ENCODE assay signal across 17 mouse cellular contexts in genomic region chr6:91646822-91647221, GRCm38 (mm10). TPM values are rescaled to one million over a fixed set of nuclear protein-coding genes. Genes with fewer than 3 reads are reported as not detected.
DNase-seq lines count a peak whose midpoint lies in the region; ATAC-seq and TF ChIP-seq lines count a peak whose summit lies in the region.
"Had no signal": no experiment of that assay in that cellular context is flagged by ENCODE, and none has a peak within 500 bp of the region (broad histone marks: within the 10 kb centered on the region; RNA-seq: fewer than 3 reads in every experiment).

No protein-coding gene starts in this region.

- 0 out of 2 replicates have a peak overlapping the region, but pooled peaks have one; percentile 32 for H3K27ac ChIP-seq in heart, embryonic 11.5 days (ENCODE audit: low read depth, low read length)
- H3K27ac ChIP-seq in kidney, embryonic 16.5 days (ENCODE audit: low read length), result no peak overlapping the region
- H3K27ac ChIP-seq in embryonic facial prominence, embryonic 13.5 days, result peak overlapping the region; percentile 75
- H3K27ac ChIP-seq in kidney, postnatal 0 days, result no peak overlapping the region
- H3K27ac ChIP-seq: neural tube, embryonic 15.5 days had no signal

- no peaks in the 10 kb centered on the region for H3K36me3 ChIP-seq in heart, embryonic 11.5 days (ENCODE audit: control insufficient read depth, insufficient read depth, low read length)
- no peaks in the 10 kb centered on the region for H3K36me3 ChIP-seq in kidney, embryonic 16.5 days (ENCODE audit: insufficient read depth, low read length)
- H3K36me3 ChIP-seq in embryonic facial prominence, embryonic 13.5 days, result no peaks in the 10 kb centered on the region
- no peaks in the 10 kb centered on the region for H3K36me3 ChIP-seq in kidney, postnatal 0 days (ENCODE audit: insufficient read depth, low read length)
- H3K36me3 ChIP-seq: midbrain, embryonic 10.5 days; neural tube, embryonic 15.5 days had no signal

- DNase-seq in heart, postnatal 4 days, result no peak
- peak; percentile 55 for DNase-seq in kidney, adult 11 months
- no peak for DNase-seq in kidney, postnatal 0 days (ENCODE audit: low spot score)
- DNase-seq in retina, embryonic 14.5 days (ENCODE audit: low spot score), result no peak
- DNase-seq: adrenal gland, postnatal 36 days; layer of hippocampus, postnatal 36 days; lung, adult 2 months; retina, postnatal 1 day; thymus, postnatal 36 days had no signal

- H3K4me1 ChIP-seq in heart, embryonic 11.5 days (ENCODE audit: control insufficient read depth, insufficient read depth, low read length), result peaks cover 16% of the 10 kb centered on the region
- H3K4me1 ChIP-seq in kidney, embryonic 16.5 days (ENCODE audit: insufficient read depth, low read length), result peaks cover 12% of the 10 kb centered on the region
- H3K4me1 ChIP-seq in embryonic facial prominence, embryonic 13.5 days, result peaks cover 53% of the 10 kb centered on the region
- H3K4me1 ChIP-seq in kidney, postnatal 0 days (replicated peaks; ENCODE audit: insufficient read depth, low read length), result peaks cover 6% of the 10 kb centered on the region
- H3K4me1 ChIP-seq: neural tube, embryonic 15.5 days had no signal

- no peak overlapping the region for H3K4me3 ChIP-seq in heart, embryonic 11.5 days (ENCODE audit: low read depth, low read length)
- no peak overlapping the region for H3K4me3 ChIP-seq in kidney, embryonic 16.5 days (ENCODE audit: low read length)
- no peak overlapping the region for H3K4me3 ChIP-seq in embryonic facial prominence, embryonic 13.5 days
- no peak overlapping the region for H3K4me3 ChIP-seq in kidney, postnatal 0 days (replicated peaks; ENCODE audit: low read depth, low read length)
- H3K4me3 ChIP-seq: erythroblast, embryonic 14.5 days; midbrain, embryonic 10.5 days; neural tube, embryonic 15.5 days had no signal

- TF ChIP-seq CTCF in kidney, postnatal 0 days (IDR thresholded peaks at IDR 0.05; ENCODE audit: low read depth), result no peak

- H3K9me3 ChIP-seq in heart, embryonic 11.5 days (replicated peaks; ENCODE audit: control insufficient read depth, low read length), result no peaks in the 10 kb centered on the region
- no peaks in the 10 kb centered on the region for H3K9me3 ChIP-seq in kidney, embryonic 16.5 days (ENCODE audit: low read length)
- no peaks in the 10 kb centered on the region for H3K9me3 ChIP-seq in embryonic facial prominence, embryonic 13.5 days
- no peaks in the 10 kb centered on the region for H3K9me3 ChIP-seq in kidney, postnatal 0 days (replicated peaks; ENCODE audit: low read length)
- H3K9me3 ChIP-seq: midbrain, embryonic 10.5 days; neural tube, embryonic 15.5 days had no signal

- H3K4me2 ChIP-seq in heart, embryonic 11.5 days, result no peak overlapping the region
- no peak overlapping the region for H3K4me2 ChIP-seq in kidney, embryonic 16.5 days (replicated peaks; ENCODE audit: low read depth, low read length)
- no peak overlapping the region for H3K4me2 ChIP-seq in embryonic facial prominence, embryonic 13.5 days
- H3K4me2 ChIP-seq in kidney, postnatal 0 days (ENCODE audit: low read length), result no peak overlapping the region
- H3K4me2 ChIP-seq: liver, embryonic 11.5 days; neural tube, embryonic 15.5 days had no signal

- ATAC-seq in heart, embryonic 11.5 days (replicated peaks; ENCODE audit: insufficient number of reproducible peaks, low FRiP score, low TSS enrichment), result no peak
- ATAC-seq in kidney, embryonic 16.5 days (ENCODE audit: low FRiP score, low TSS enrichment), result no peak
- no peak for ATAC-seq in embryonic facial prominence, embryonic 13.5 days (ENCODE audit: insufficient number of reproducible peaks, insufficient read depth, low FRiP score, low TSS enrichment, low read depth)
- peak; percentile 30; the same call in 1 of the 2 replicates for ATAC-seq in kidney, postnatal 0 days (replicated peaks; ENCODE audit: low FRiP score, low read depth)
- ATAC-seq in monocyte, adult 5-6 weeks (replicated peaks; ENCODE audit: insufficient number of reproducible peaks, low FRiP score, low TSS enrichment, poor library complexity, severe bottlenecking), result no peak

- H3K9ac ChIP-seq in heart, embryonic 11.5 days (ENCODE audit: low read depth, low read length), result no peak overlapping the region
- H3K9ac ChIP-seq in kidney, embryonic 16.5 days (replicated peaks; ENCODE audit: low read length), result no peak overlapping the region
- no peak overlapping the region for H3K9ac ChIP-seq in embryonic facial prominence, embryonic 13.5 days
- no peak overlapping the region for H3K9ac ChIP-seq in kidney, postnatal 0 days (ENCODE audit: low read depth, low read length)
- H3K9ac ChIP-seq: neural tube, embryonic 15.5 days had no signal

- H3K27me3 ChIP-seq in heart, embryonic 11.5 days (ENCODE audit: control insufficient read depth, insufficient read depth, low read length), result 0 out of 2 replicates have a peak, but pooled peaks cover 11% of the 10 kb centered on the region
- no peaks in the 10 kb centered on the region for H3K27me3 ChIP-seq in kidney, embryonic 16.5 days (ENCODE audit: insufficient read depth, low read length)
- H3K27me3 ChIP-seq in embryonic facial prominence, embryonic 13.5 days, result no peaks in the 10 kb centered on the region
- H3K27me3 ChIP-seq in kidney, postnatal 0 days (ENCODE audit: insufficient read depth, low read length), result no peaks in the 10 kb centered on the region
- H3K27me3 ChIP-seq: neural tube, embryonic 15.5 days had no signal

- WGBS in heart, embryonic 11.5 days (ENCODE audit: insufficient replicate concordance), result 51% methylated on average over 4 of the region's 4 CpGs
- WGBS in kidney, embryonic 16.5 days, result 46% methylated on average over 4 of the region's 4 CpGs
- 69% methylated on average over 4 of the region's 4 CpGs for WGBS in embryonic facial prominence, embryonic 13.5 days
- 53% methylated on average over 4 of the region's 4 CpGs for WGBS in kidney, postnatal 0 days

RNA-seq across cellular contexts. Expression of gene Slc6a6, which starts 37.0 kb away (rescaled TPM):
- 54.7 and 63.0 TPM in 2 replicates for polyA plus RNA-seq in heart, embryonic 11.5 days (2014; fragmentation: Nextera tagmentation; extraction: Ambion mirVana)
- total RNA-seq in heart, postnatal 4 days (2021), result 100 to 1,000 TPM; 142 to 158 TPM
- 82.9 and 96.3 TPM in 2 replicates for polyA plus RNA-seq in kidney, embryonic 16.5 days (2015; fragmentation: Nextera tagmentation; extraction: Ambion mirVana)
- polyA plus RNA-seq in embryonic facial prominence, embryonic 13.5 days (2015; fragmentation: Nextera tagmentation; extraction: Ambion mirVana), result 71.4 and 72.2 TPM in 2 replicates
- polyA plus RNA-seq in kidney, postnatal 0 days (2015; fragmentation: Nextera tagmentation; extraction: Ambion mirVana), result 106 and 121 TPM in 2 replicates
- total RNA-seq in monocyte, adult 5-6 weeks (2017), result 63.2 to 87.6 TPM (median 76.2 TPM) in 3 replicates

Comparison
In these comparisons a context has a peak if more than half of its experiments do, and no peak if none do; other contexts are left out.
1. H3K27ac ChIP-seq: peak in heart, embryonic 11.5 days (single experiment) and embryonic facial prominence, embryonic 13.5 days (single experiment); none in kidney, embryonic 16.5 days (single experiment) and kidney, postnatal 0 days (single experiment).